Mouse (Mus musculus) hindbrain, embryonic 13.5 days (tissue): ENCODE measurements around the gene Senp7. TPM values are rescaled to one million over a fixed set of nuclear protein-coding genes. Genes with fewer than 3 reads are reported as not detected.

Experiments
- ATAC-seq: fragments of 200-750 bp; cut with Nextera tagmentation; 2 replicates; pipeline ENCODE4 v1.8.0; 2017; ENCODE audit warnings: moderate TSS enrichment; ENCODE audit not compliant: low FRiP score
- H3K27ac ChIP-seq: fragments of 300-500 bp; sonication (generic); 2 replicates; pipeline ENCODE4 v1.5.1; 2015; ENCODE audit warnings: inconsistent platforms, mild to moderate bottlenecking, moderate library complexity
- H3K27me3 ChIP-seq: fragments of 300-500 bp; sonication (generic); 2 replicates; pipeline ENCODE4 v1.6.1; 2015; ENCODE audit warnings: mild to moderate bottlenecking, inconsistent platforms
- H3K36me3 ChIP-seq: fragments of 300-500 bp; sonication (generic); 2 replicates; pipeline ENCODE4 v1.6.1; 2015; ENCODE audit warnings: mild to moderate bottlenecking, inconsistent platforms
- H3K4me1 ChIP-seq: fragments of 300-500 bp; sonication (generic); replicated peaks from 2 replicates; pipeline ENCODE4 v1.6.1; 2015; ENCODE audit warnings: inconsistent platforms
- H3K4me2 ChIP-seq: fragments of 300-500 bp; sonication (generic); 2 replicates; pipeline ENCODE4 v1.6.1; 2015; ENCODE audit warnings: inconsistent platforms, mild to moderate bottlenecking, moderate library complexity
- H3K4me3 ChIP-seq: fragments of 300-500 bp; sonication (generic); 2 replicates; pipeline ENCODE4 v1.5.1; 2015; ENCODE audit warnings: mild to moderate bottlenecking, inconsistent platforms
- H3K9ac ChIP-seq: fragments of 300-500 bp; sonication (generic); 2 replicates; pipeline ENCODE4 v1.6.1; 2015; ENCODE audit warnings: mild to moderate bottlenecking, inconsistent platforms
- H3K9me3 ChIP-seq: fragments of 300-500 bp; sonication (generic); 2 replicates; pipeline ENCODE4 v1.6.1; 2016; ENCODE audit warnings: inconsistent platforms
- WGBS: fragments of 180-500 bp; shearing (Covaris S2); methylation state at CpG from one replicate; pipeline ENCODE4 v1.1.7; 2015; 5-methylcytosine and 5-hydroxymethylcytosine counted together
- microRNA-seq: library from miRNA; unstranded; fragments of <30 nt; microRNA quantifications from one replicate; pipeline ENCODE4, GENCODE M21; 2016
- polyA plus RNA-seq: library from polyadenylated mRNA; unstranded; fragments of >200 nt; fragmentation: Nextera tagmentation; extraction: Ambion mirVana; gene quantifications from 2 replicates; pipeline ENCODE4 v1.2.1, GENCODE M21; 2015

Gene Senp7
- polyA plus RNA-seq, 1 experiment from 2014 or later: 64.5 TPM

GRCm38 (mm10) chr16:56175867-56176581, 127.9 kb downstream of the Senp7 start:
- H3K36me3 ChIP-seq: peaks cover 43% of the 10 kb centered on the region
- no peak overlapping the region for H3K27ac ChIP-seq
- H3K4me2 ChIP-seq: no peak overlapping the region
- no peaks in the 10 kb centered on the region for H3K9me3 ChIP-seq
- 73% methylated on average over 8 of the region's 8 CpGs for WGBS
- H3K9ac ChIP-seq: no peak overlapping the region
- H3K4me3 ChIP-seq: no peak overlapping the region
- H3K4me1 ChIP-seq: no peaks in the 10 kb centered on the region
- ATAC-seq: no peak
- no peaks in the 10 kb centered on the region for H3K27me3 ChIP-seq

GRCm38 (mm10) chr16:56186863-56187262, 138.7 kb downstream of the Senp7 start:
- 88% methylated on average over 4 of the region's 4 CpGs for WGBS
- Histone ChIP-seq H3K4me1 (no peaks in the 10 kb centered on the region), H3K9ac (no peak overlapping the region), H3K27ac (no peak overlapping the region), H3K36me3 (peaks cover 72% of the 10 kb centered on the region), H3K9me3 (no peaks in the 10 kb centered on the region), H3K27me3 (no peaks in the 10 kb centered on the region), H3K4me2 (no peak overlapping the region), H3K4me3 (no peak overlapping the region)
- no peak for ATAC-seq

- Histone ChIP-seq H3K36me3 (peaks cover 59% of the 10 kb centered on the region), H3K27me3 (no peaks in the 10 kb centered on the region), H3K9ac (no peak overlapping the region), H3K27ac (no peak overlapping the region), H3K4me2 (no peak overlapping the region), H3K4me1 (no peaks in the 10 kb centered on the region), H3K4me3 (no peak overlapping the region), H3K9me3 (no peaks in the 10 kb centered on the region)
- WGBS: 92% methylated on average over 9 of the region's 9 CpGs
- ATAC-seq: no peak
These were observed 140.1 kb downstream of the Senp7 start for GRCm38 (mm10) chr16:56188198-56188597.

GRCm38 (mm10) chr16:56204051-56204450, 155.9 kb downstream of the Senp7 start, which contains the start of gene Impg2:
Impg2 (plus strand) TSS chr16:56204313.
- Histone ChIP-seq H3K27me3 (no peaks in the 10 kb centered on the region), H3K4me2 (no peak within 1 kb of the TSS), H3K27ac (no peak within 1 kb of the TSS), H3K4me1 (no peaks in the 10 kb centered on the region), H3K36me3 (no peaks in the 10 kb centered on the region; the same call in 1 of the 2 replicates), H3K9me3 (no peaks in the 10 kb centered on the region), H3K4me3 (no peak within 1 kb of the TSS), H3K9ac (no peak within 1 kb of the TSS)
- WGBS: 75% methylated on average over 6 of the region's 6 CpGs
- ATAC-seq: no peak

- no peak overlapping the region for H3K4me3 ChIP-seq
- H3K9ac ChIP-seq: no peak overlapping the region
- no peaks in the 10 kb centered on the region for H3K27me3 ChIP-seq
- no peaks in the 10 kb centered on the region for H3K36me3 ChIP-seq
- H3K9me3 ChIP-seq: no peaks in the 10 kb centered on the region
- H3K4me2 ChIP-seq: no peak overlapping the region
- H3K4me1 ChIP-seq: no peaks in the 10 kb centered on the region
- no peak for ATAC-seq
- H3K27ac ChIP-seq: no peak overlapping the region
- WGBS: 63% methylated on average over 3 of the region's 3 CpGs
These were observed 164.6 kb downstream of the Senp7 start for GRCm38 (mm10) chr16:56212740-56213139.

GRCm38 (mm10) chr16:56227686-56228085, 179.5 kb downstream of the Senp7 start:
- Histone ChIP-seq H3K36me3 (peaks cover 12% of the 10 kb centered on the region), H3K9me3 (no peaks in the 10 kb centered on the region; the same call in 1 of the 2 replicates), H3K9ac (no peak overlapping the region), H3K4me3 (no peak overlapping the region), H3K27me3 (no peaks in the 10 kb centered on the region), H3K4me2 (no peak overlapping the region), H3K27ac (no peak overlapping the region), H3K4me1 (no peaks in the 10 kb centered on the region)
- no peak for ATAC-seq

GRCm38 (mm10) chr16:56229455-56229854, 181.3 kb downstream of the Senp7 start:
- ATAC-seq: no peak

GRCm38 (mm10) chr16:56231300-56231699, 183.2 kb downstream of the Senp7 start:
- H3K36me3 ChIP-seq: peaks cover 15% of the 10 kb centered on the region
- no peak overlapping the region for H3K4me2 ChIP-seq
- no peak overlapping the region for H3K4me3 ChIP-seq
- no peak overlapping the region for H3K9ac ChIP-seq
- ATAC-seq: no peak
- H3K27ac ChIP-seq: no peak overlapping the region
- H3K4me1 ChIP-seq: no peaks in the 10 kb centered on the region
- H3K9me3 ChIP-seq: no peaks in the 10 kb centered on the region; the same call in 1 of the 2 replicates
- 54% methylated on average over 10 of the region's 10 CpGs for WGBS
- H3K27me3 ChIP-seq: no peaks in the 10 kb centered on the region

More at GRCm38 (mm10) chr16:56229455-56229854, 181.3 kb downstream of the Senp7 start:
- no peaks in the 10 kb centered on the region for H3K4me1 ChIP-seq
- no peak overlapping the region for H3K4me2 ChIP-seq
- H3K27ac ChIP-seq: no peak overlapping the region
- no peaks in the 10 kb centered on the region for H3K27me3 ChIP-seq
- H3K9ac ChIP-seq: no peak overlapping the region
- peaks cover 15% of the 10 kb centered on the region for H3K36me3 ChIP-seq
- H3K9me3 ChIP-seq: no peaks in the 10 kb centered on the region; the same call in 1 of the 2 replicates
- 73% methylated on average over 2 of the region's 2 CpGs for WGBS
- H3K4me3 ChIP-seq: no peak overlapping the region

- Histone ChIP-seq H3K9ac (no peak overlapping the region), H3K36me3 (peaks cover 21% of the 10 kb centered on the region), H3K27ac (no peak overlapping the region), H3K4me1 (no peaks in the 10 kb centered on the region), H3K9me3 (no peaks in the 10 kb centered on the region; the same call in 1 of the 2 replicates), H3K4me3 (no peak overlapping the region), H3K4me2 (no peak overlapping the region), H3K27me3 (no peaks in the 10 kb centered on the region)
- no peak for ATAC-seq
- WGBS: 86% methylated on average over 10 of the region's 10 CpGs
These were observed 184.6 kb downstream of the Senp7 start for GRCm38 (mm10) chr16:56232736-56233135.

Small RNA genes within 50 kb of the gene (microRNA-seq; reads per million reads assigned to microRNA genes)
- not detected for gene Gm24047

Other genes with a start within 250 kb of the Senp7 start
- 1.6 and 3.1 TPM in 2 replicates for gene Nfkbiz, start 209.4 kb upstream of the Senp7 start, polyA plus RNA-seq
- 1.1 and 1.2 TPM in 2 replicates for gene Nxpe3, start 153.1 kb upstream of the Senp7 start, polyA plus RNA-seq
- 16.9 and 17.3 TPM in 2 replicates for gene Cep97, start 113.5 kb upstream of the Senp7 start, polyA plus RNA-seq
- gene Rpl24, start 82.1 kb upstream of the Senp7 start, polyA plus RNA-seq: 596 and 616 TPM in 2 replicates
- 21.5 and 22.3 TPM in 2 replicates for gene Zbtb11, start 74.5 kb upstream of the Senp7 start, polyA plus RNA-seq
- gene Pcnp, start 18.6 kb upstream of the Senp7 start, polyA plus RNA-seq: 252 and 255 TPM in 2 replicates
- gene Trmt10c, start 10.5 kb upstream of the Senp7 start, polyA plus RNA-seq: 20.4 and 22.3 TPM in 2 replicates
- 0.49 and 0.87 TPM in 2 replicates for gene Impg2, start 156.0 kb downstream of the Senp7 start, polyA plus RNA-seq